Mouse (Mus musculus) kidney, adult 2 months (tissue): ENCODE data around the gene Pds5b.

ENCODE experiments used
- CTCF ChIP-seq: fragments of 200-500 bp; conservative IDR thresholded peaks from 2 replicates; pipeline ENCODE4 v1.5.1; 2011; ENCODE audit warnings: low read depth, mild to moderate bottlenecking, control low read depth, low read length, moderate library complexity, mixed read lengths; ENCODE audit not compliant: insufficient read depth, insufficient read length
- POLR2A ChIP-seq: fragments of 200-500 bp; IDR thresholded peaks from one replicate; pipeline ENCODE4 v1.6.1; 2011; ENCODE audit warnings: low read depth, low read length, control low read depth

GRCm38 (mm10) chr5:150740597-150740996 is 67.1 kb downstream of the Pds5b start:
- TF ChIP-seq CTCF, result no peak
- TF ChIP-seq POLR2A, result no peak
